Mouse (Mus musculus) CD4-positive, CD25-positive, alpha-beta regulatory T cell, adult 4 months (primary cell): ENCODE data around the gene Rin1. TPM values are rescaled to one million over a fixed set of nuclear protein-coding genes. Genes with fewer than 3 reads are reported as not detected.
"Not testable (repeated sequence)": the region's sequence is repeated elsewhere in the genome, so short reads cannot be mapped to it uniquely, and the experiment has no call there.

ENCODE experiments used
- ATAC-seq: one replicate; pipeline ENCODE4 v1.8.0; 2017
- polyA plus RNA-seq, 2 experiments: library from polyadenylated mRNA; unstranded; fragments of 100-300 nt; shearing (Covaris generic); gene quantifications; one replicate each; pipeline ENCODE4 v1.2.1; 2017

Rin1 gene
- polyA plus RNA-seq, 2 experiments from 2014 or later = 0.14 to 0.17 TPM

DNA sequence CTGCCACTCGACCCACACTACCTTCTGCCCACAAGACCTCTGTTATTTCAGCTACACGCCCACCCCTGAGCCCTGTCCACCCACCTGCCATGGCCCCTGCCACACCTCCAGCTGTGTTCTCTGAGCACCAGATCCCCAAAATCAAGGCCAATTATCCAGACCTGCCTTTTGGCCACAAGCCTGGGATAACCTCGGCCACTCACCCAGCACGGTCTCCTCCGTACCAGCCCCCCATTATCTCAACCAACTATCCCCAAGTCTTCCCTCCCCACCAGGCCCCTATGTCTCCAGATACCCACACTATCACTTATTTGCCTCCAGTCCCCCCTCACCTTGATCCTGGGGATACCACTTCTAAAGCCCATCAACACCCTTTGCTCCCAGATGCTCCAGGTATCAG is 19.2 kb downstream of the Rin1 start:
- ATAC-seq = no peak

DNA sequence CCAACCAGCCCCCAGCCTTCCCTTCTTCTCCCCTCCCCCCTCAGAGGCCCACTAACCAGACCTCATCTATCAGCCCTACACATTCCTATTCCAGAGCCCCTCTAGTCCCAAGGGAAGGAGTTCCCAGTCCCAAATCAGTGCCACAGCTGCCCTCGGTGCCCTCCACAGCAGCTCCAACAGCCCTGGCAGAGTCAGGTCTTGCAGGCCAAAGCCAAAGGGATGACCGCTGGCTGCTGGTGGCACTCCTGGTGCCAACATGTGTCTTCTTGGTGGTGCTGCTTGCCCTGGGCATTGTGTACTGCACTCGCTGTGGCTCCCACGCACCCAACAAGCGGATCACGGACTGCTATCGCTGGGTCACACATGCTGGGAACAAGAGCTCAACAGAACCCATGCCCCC is 19.7 kb downstream of the Rin1 start:
- ATAC-seq = no peak

DNA sequence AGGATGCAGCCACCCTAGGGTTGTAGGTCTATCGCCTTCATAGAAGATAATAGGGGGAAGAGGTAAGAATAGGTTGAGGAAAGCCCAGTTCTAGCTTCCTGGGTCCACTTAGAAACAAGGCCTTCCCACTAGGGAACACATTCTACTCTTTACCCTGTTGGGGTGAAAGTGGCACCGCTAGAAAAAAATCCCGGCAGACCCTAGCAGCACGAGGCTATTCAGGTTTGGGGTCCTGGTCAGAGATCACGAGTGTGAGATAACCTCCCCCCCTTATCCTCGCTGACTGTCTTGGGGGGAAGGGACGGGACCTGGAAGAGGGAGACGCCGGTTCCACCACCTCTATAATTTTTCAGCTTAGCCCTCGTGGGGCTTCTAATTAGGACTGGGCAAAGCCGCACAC is 20.8 kb downstream of the Rin1 start:
- ATAC-seq = no peak

DNA sequence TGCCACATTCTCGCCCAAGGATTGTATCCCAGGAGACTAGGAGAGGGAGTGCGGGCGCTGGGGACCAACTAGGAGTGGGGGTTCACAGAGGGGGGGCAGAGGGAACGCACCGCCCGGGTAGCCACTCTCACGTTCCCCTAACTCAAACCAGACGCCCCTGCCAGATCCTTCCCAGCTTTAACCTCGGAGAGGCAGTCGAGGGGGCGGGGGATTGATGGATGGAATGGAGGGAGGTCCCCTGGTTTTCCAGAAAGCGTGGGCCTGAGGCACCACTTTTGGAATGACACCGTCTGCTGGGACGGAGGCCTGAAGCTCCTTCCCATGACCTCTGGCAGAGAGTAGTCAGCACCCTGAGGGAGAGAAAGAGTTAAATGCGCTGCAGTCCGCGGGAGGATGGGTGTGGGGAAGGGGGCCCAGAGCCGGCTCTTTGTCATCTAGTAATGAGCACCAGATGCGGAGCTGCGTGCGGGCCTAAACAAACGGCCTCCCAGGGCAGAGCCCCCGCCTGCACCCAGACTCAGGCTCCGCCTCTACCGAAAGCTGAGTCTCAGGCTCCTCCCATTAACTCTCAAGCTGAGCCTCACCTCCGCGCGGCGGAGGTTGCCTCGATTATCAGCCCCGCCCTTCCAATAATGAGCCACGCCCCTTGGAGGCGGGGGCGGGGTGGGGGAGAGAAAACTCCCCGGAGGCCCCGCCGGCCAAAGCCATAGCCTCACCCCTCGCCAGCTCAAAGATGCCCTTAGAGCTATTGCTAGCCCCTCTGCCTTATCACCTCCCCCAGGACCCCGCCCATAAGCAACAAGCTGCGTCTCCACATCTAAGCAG is 21.5 kb downstream of the Rin1 start:
- ATAC-seq = peak; percentile 88

DNA sequence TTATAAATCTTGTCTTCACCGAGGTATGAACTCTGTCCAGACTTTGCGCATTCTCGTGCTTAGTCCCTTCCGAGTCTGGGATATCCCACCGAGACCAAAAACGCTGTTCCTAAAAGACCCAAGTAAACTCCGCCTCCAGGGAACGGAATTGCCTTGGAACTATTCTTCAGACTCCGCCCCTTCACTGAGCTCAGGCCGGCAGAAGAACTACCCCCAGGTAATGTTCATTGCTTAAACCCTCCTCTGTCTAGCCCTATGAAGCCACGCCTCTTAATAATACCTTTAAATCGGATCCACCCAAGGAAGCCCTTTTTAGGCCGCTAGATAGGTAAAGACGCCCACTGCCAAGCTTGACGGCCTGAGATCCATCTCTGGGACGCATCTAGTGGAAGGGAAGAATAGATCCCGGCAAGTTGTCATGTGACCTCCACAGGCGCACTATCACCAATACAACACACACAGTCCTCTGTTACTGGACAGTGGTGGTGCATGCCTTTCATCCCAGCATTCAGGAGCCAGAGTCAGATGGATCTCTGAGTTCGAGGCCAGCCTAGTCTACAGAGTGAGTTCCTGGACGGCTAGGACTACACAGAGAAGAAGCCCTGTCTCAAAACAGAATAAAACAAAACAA is 22.2 kb downstream of the Rin1 start:
- ATAC-seq = no peak

DNA sequence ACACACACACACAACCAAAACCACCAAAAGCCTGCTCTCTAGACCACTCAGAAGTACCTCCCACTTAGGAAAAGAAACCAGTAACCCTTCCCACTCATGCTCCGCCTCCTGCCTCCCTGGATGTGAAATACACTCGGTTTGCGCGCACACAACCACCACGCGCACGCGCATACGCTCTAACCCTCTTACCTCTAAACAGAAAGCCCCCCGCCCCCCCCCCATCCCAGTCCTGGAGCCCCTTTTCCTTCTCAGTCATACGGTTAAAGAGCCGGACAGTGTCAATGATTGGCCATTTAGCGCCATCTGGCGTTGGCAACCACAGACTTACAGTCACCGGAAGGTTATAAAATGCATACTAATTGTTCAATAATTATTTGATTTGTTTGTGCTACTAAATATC is 22.7 kb downstream of the Rin1 start:
- no peak for ATAC-seq

DNA sequence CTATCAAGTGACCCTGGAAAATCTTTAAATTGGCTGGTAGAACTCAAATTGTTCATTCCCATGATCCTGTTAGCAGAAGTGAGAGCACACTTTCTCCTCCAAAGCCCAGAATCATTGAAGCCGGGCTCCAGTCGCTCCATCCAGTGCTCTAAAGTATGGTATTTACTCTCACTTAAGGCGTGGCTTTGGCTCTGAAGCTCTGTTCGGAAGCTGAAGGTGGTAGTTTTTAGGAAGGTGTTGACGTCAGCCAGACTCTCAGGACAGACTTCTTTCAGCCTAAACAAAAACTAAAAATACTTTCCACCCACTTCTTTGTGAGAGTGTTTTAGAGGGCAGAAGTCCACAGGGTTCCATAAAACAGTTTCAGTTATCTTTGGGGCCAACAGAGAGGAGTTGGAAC is 23.2 kb downstream of the Rin1 start:
- no peak for ATAC-seq

DNA sequence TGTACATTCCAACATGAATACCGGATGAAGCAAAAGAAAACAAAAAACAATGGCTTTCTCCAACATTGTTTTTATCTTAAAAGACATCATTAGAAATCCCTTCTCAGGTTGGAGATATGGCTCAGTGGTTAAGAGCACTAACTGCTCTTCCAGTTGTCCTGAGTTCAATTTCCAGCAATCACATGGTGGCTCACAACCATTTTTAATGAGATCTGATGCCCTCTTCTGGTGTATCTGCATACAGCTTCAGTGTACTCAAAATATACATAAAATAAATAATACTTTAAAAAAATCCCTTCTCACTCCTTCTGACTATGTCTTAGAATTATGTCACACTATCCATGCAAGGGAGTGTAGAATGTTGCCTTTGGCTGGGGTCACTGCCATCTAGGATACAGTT is 29.0 kb downstream of the Rin1 start:
- no peak for ATAC-seq

DNA sequence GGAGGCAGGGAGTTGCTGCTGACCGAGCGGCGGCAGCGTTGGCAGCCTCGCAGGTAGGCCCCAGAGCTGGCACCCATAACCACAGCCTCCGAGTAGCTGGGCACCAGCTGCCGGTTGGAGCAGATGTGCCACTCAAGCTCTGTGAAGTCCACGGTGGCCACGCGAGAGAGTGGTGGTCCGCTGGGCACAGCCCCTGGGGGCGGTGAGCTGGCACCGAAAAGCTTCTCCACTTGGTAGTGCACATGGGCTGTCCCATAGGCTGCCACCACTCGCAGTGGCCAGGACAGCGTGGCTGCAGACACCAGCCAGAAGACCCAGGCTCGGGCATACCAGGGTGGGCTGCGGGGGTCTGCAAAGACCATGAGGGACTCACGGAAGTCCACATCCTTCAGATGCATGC is 31.7 kb downstream of the Rin1 start:
- ATAC-seq = no peak

DNA sequence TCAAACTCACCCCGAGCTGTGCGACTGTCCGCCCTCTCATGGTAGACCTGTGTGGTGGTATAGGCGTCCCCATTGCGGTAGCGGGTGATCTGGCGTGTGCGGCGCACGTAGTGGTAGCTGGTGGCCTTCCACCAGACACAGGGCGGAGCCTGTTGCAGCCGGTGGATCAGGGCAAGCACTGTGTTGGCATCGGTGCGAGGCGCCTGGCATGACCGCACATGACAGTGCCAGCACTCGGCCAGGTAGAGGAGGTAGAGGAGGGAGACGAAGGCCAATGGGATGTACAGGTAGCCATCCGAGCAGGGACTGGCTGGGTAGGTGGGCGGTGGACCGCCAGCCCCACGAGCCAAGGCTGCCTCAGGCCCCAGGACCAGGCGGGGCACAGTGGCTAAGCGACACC is 32.3 kb downstream of the Rin1 start:
- no peak for ATAC-seq

DNA sequence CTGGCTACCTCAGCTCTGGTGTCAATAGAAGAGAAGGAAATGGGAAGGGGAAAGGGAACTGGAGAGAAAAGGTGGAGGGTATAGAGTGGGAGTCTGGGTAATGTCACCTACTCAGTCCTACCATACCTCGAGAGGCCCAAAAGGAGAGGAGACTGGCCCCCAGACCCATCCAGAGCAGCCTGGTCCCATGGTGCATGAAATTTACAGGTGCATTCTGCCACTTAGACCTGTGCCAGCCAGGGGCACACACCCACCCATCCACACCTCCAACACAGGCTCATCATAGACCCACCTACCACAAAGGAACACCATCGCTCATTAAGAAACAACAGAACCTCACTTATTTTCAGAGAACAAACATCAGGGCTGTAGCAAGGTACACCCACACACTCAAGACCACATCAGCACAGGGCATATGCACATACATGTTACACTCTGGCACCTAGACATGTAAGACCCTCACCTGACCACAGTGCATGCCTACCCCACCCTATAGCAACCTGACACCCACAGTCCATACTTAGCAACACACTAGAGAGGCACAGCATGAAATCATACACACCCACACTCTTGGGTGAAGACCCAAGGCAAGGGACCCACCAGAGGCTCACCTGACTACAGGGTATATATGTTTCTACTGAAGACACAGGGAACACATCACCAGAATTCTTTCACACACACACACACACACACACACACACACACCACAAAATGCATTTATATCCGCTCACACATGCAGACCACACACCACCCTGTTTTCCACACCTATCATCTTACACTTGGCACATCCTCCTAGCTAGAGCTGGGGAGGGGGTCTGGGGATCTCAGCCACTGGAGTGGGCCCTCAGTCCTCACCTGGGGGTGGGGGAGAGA is 33.9 kb downstream of the Rin1 start:
- ATAC-seq = no peak

DNA sequence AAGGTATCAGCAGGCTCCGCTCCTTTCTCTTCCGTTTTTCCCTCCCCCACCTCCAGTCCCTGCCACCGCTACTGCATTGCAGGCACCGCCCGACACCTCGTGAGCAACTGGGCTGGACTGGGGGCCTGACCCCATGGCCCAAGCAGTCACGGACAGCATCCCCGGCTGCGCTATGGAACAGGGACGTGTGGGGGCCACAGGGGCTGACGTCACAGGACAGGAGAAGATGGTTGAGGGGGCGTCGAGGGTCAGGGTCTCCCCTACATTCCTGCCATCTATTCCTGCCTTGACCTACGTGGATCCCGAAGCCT is 34.5 kb downstream of the Rin1 start:
- no peak for ATAC-seq

DNA sequence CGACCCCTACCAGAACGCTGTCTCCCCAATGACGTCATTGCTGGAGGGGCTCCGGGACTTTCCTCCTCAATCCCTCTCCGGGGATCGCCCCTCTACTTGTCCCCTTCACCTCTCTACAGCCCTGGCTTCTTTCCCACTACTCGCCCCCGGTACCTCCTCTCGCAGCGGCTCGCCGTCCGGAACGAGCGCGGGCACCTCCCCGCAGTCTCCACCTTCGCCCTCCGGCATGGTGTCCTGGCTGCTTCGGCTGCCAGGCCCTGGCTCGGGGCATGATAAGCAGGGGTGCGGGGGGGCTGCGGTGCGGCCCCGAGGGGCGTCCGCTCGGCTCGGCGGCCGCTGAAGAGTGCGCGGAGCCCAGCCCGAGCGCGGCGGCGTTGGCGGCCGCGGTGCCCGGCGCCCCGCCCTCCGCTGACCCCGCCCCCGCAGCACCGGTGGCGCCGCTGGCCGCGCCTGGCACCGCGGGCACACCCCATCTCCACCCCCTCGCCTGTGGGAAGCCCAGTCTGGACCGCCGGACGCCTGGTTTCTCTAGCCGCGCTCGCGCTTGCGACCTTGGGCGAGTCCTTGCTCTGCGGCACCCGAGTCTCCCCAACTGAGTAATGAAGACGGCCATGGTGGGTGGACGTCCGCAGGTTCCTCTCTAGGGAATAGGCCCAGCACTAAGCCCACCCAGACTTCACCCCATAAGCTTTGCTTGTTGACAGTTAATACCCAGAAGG is 35.0 kb downstream of the Rin1 start, which contains the start of gene Tmem151a:
Gene Tmem151a (minus strand): TSS at position 387 of the 719 bp plus-strand sequence.
- ATAC-seq = no peak

DNA sequence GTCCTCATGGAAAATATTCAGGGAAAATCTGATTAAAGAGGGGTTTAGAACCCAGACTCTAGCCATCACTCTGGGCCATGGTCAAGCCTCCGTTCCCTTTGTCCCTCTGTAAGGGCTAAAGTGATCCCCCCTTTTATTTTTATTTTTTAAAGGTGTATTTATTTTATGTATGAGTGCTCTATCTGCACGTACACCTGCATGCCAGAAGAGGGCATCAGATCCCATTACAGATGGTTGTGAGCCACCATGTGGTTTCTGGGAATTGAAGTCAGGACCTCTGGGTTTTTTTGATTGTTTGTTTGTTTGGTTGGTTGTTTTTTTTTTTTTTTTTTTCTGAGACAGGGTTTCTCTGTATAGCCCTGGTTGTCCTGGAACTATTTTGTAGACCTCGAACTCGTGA is 36.3 kb downstream of the Rin1 start:
- ATAC-seq = not testable (repeated sequence)

DNA sequence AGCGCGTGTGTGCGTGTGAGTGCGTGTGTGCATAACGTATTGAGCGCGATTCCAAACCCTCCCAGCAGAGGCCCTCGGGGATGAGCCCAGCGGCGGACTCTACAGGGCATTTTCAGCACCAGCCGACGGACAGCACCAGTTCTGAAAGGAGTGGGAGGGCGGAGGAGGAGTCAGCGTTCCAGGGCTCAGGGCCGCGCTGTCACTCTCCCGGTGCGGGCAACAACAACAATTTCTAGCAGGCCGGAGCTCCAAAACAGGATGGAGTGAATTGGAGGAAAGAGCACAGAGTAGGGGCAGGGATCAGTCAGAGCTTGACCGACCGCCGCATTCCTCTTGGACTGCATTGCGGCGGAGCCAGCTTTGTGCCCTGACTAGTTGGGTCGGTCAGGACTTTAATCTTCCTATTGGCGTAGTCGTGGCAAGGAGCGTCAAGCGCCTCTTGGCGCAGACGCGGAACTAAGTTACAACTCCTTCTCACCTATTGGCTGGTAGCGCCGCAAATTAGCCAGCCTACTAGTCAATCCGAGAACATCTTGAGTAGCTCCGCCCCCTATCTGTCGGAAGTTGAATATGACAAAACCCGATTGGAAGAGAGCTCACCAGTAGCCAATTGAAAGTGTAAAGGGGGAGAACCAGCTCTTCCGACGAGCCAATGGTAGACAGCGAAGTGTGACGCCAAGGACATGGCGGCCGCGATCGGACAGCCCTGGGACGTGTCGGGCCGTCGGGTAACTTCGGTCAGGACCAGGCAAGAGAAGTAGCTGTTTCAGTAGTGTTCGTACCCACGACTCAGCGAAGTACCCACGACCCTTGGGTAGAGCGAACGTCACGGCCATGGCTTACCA is 37.8 kb downstream of the Rin1 start, which contains the start of gene Yif1a:
Gene Yif1a (plus strand): TSS at position 655 of the 845 bp plus-strand sequence.
- peak; percentile 93 for ATAC-seq

DNA sequence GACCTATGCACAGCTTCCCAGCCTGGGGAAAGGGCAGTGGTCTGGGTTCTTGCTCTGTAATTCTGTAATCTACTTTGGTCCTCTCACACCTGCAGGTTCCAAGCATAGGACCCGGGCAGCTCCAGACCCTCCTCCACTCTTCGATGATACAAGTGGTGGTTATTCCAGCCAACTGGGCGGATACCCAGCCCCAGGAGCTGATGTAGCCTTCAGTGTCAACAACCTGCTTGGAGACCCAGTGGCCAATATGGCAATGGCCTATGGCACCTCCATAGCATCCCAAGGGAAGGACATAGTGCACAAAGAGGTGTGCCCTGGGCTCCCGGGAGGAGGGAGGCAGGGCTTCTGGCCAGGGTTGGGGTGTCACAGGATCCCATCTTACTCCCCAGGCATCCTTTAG is 39.0 kb downstream of the Rin1 start:
- no peak for ATAC-seq

DNA sequence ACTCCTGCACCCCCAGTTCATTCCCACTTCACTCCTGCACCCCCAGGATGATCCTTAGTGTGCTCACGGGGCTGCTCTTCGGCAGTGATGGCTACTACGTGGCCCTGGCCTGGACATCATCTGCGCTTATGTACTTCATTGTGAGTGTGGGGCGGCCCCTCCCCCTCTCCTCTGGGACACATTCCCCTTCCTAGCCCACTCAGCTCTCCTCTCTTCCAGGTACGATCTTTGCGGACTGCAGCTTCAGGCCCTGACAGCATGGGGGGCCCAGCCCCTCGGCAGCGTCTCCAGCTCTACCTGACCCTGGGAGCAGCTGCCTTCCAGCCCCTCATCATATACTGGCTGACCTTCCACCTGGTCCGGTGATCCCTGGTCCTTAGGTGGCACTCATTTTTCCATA is 41.8 kb downstream of the Rin1 start:
- ATAC-seq = no peak

DNA sequence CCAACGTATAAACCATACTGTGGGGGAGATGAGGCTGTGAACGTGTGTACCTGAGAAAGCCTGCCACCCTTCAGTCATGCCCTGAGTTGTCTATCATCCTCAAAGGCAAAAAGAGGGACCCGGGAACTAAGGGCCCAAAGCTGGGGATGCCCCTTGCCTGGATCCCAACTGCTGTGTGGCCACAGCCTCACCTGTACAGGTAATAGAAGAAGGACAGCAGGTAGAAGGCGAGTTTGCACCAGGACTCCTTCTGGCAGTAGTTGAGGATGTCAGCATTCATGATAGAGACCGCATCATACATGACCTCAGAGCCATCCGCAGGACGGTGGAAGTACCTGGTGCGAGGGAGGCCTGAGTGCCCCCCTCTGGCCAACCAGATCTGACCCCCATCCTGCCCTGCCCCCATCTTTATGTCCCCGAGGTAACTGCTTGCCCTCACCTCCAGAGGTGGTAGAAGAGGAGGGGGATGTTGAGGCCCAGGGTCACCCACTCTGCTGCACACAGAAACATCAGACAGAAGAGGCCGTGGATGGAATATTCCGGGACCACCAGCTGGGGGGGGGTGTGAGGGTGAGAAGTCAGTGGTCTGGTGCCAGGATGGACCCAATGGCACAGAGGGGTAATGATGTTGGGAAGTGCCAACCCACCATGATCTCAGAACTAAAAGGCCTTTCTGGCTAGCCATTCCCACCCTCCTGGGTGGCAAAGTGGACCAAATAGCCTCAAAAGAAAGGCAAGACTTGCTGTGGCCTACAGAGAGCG is 43.4 kb downstream of the Rin1 start:
- no peak for ATAC-seq

DNA sequence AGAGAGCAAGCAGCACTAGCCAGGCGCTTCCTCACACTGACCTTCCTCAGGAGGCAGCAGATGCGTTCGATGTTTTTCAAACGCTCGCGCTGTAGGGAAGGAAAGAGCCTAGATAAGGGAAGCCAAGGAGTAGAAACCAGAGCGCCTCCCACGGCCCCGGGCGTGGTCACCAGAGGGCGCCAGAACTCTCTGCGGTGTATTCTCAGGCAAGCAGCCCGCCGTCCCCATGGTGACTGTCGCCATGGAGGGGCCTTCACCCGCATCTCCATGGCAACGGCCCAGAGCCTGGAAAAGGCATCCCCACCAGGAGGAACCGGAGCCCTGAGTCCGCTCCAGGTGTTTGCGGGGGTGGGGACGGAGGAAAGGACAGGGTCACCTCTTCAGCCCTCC is 44.0 kb downstream of the Rin1 start:
- ATAC-seq = peak; percentile 73

DNA sequence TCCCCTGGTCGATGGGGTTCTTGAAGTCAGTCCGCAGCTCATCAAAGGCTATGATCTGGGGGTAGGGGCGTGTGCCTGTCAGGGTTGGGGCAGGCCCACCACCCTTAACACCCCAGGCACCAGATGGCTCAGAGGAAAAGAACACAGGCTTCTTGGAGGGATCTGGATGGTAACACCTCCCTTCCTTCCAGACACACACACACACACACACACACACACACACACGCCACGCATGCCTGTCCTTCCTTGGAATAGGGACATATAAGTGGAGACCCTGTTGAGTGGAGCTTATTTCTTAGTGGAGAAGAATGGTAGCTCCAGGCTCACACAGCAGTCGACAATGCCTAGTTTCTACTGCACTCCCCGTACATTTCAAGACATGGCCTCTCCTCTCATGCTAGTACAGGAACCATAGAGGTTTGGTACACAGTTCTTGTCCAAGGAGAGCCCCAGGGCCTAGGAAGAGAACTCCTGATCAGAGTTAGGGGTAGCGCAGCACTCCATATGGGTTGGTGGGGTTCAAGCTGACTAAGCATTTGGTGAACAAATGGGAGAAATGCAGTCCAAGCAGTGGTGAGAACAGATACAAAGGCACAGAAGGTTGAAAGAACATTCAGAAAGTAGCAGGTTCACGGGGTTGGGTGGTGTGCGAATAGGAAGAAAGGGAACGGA is 44.6 kb downstream of the Rin1 start:
- ATAC-seq = no peak
